Mouse (Mus musculus): ENCODE data around the gene Sergef. TPM values are rescaled to one million over a fixed set of nuclear protein-coding genes. Genes with fewer than 3 reads are reported as not detected.

The Sergef gene
- polyA plus RNA-seq, 2 experiments, result 3.3 to 5.5 TPM

- no peak for ATAC-seq (ENCODE audit: insufficient read depth)
- DNase-seq (ENCODE audit: low read depth in 3 of 3, low spot score in 3 of 3), result no peak
Observed at GRCm38 (mm10) chr7:46487354-46487753, 152.3 kb downstream of the Sergef start.

GRCm38 (mm10) chr7:46486761-46487160 is 152.8 kb downstream of the Sergef start:
- 68% methylated on average over 5 of the region's 5 CpGs for WGBS (ENCODE audit: insufficient replicate concordance)
- H3K36me3 ChIP-seq (replicated peaks; ENCODE audit: control insufficient read depth, insufficient read depth, low read depth), result no peaks in the 10 kb centered on the region
- H3K4me2 ChIP-seq (ENCODE audit: low read depth), result no peak overlapping the region
- no peaks in the 10 kb centered on the region for H3K9me3 ChIP-seq (ENCODE audit: control insufficient read depth, low read length)
- H3K4me3 ChIP-seq (ENCODE audit: insufficient read depth in 1 of 2, low read depth in 2 of 2, low read length in 2 of 2), result no peak overlapping the region
- DNase-seq (ENCODE audit: low read depth in 3 of 3, low spot score in 3 of 3) (no peak), ATAC-seq (ENCODE audit: insufficient read depth) (no peak)
- no peak overlapping the region for H3K9ac ChIP-seq (replicated peaks)
- H3K4me1 ChIP-seq (replicated peaks; ENCODE audit: control insufficient read depth in 2 of 2, insufficient read depth in 2 of 2, low read length in 1 of 2), result 0 out of 4 replicates have a peak, but pooled peaks cover 0 to 2% of the 10 kb centered on the region in 2 experiments
- no peak overlapping the region for H3K27ac ChIP-seq
- TF ChIP-seq CTCF (IDR thresholded peaks at IDR 0.05; ENCODE audit: low read depth), result no peak
- no peak for TF ChIP-seq EP300 (IDR thresholded peaks at IDR 0.05; ENCODE audit: low read depth)
- H3K27me3 ChIP-seq (ENCODE audit: control insufficient read depth, insufficient read depth, low read length), result no peaks in the 10 kb centered on the region

More at GRCm38 (mm10) chr7:46487354-46487753, 152.3 kb downstream of the Sergef start:
- Histone ChIP-seq H3K27ac (no peak overlapping the region), H3K4me2 (ENCODE audit: low read depth) (no peak overlapping the region), H3K4me3 (ENCODE audit: insufficient read depth in 1 of 2, low read depth in 2 of 2, low read length in 2 of 2) (no peak overlapping the region), H3K9me3 (ENCODE audit: control insufficient read depth, low read length) (no peaks in the 10 kb centered on the region), H3K9ac (replicated peaks) (no peak overlapping the region), H3K36me3 (replicated peaks; ENCODE audit: control insufficient read depth, insufficient read depth, low read depth) (no peaks in the 10 kb centered on the region), H3K4me1 (replicated peaks; ENCODE audit: control insufficient read depth in 2 of 2, insufficient read depth in 2 of 2, low read length in 1 of 2) (0 out of 4 replicates have a peak, but pooled peaks cover 0 to 2% of the 10 kb centered on the region in 2 experiments), H3K27me3 (ENCODE audit: control insufficient read depth, insufficient read depth, low read length) (no peaks in the 10 kb centered on the region)
- whole genome bisulfite sequencing (ENCODE audit: insufficient replicate concordance), result 56% methylated on average over 4 of the region's 4 CpGs
- no peak for TF ChIP-seq EP300 (IDR thresholded peaks at IDR 0.05; ENCODE audit: low read depth)
- TF ChIP-seq CTCF (IDR thresholded peaks at IDR 0.05; ENCODE audit: low read depth), result no peak

GRCm38 (mm10) chr7:46484223-46484622 is 155.4 kb downstream of the Sergef start:
- Histone ChIP-seq H3K9me3 (ENCODE audit: control insufficient read depth, low read length) (no peaks in the 10 kb centered on the region), H3K36me3 (replicated peaks; ENCODE audit: control insufficient read depth, insufficient read depth, low read depth) (no peaks in the 10 kb centered on the region), H3K27me3 (ENCODE audit: control insufficient read depth, insufficient read depth, low read length) (no peaks in the 10 kb centered on the region), H3K27ac (no peak overlapping the region), H3K9ac (replicated peaks) (no peak overlapping the region), H3K4me1 (replicated peaks; ENCODE audit: control insufficient read depth in 2 of 2, insufficient read depth in 2 of 2, low read length in 1 of 2) (0 out of 4 replicates have a peak, but pooled peaks cover 0 to 2% of the 10 kb centered on the region in 2 experiments), H3K4me3 (ENCODE audit: insufficient read depth in 1 of 2, low read depth in 2 of 2, low read length in 2 of 2) (no peak overlapping the region), H3K4me2 (ENCODE audit: low read depth) (no peak overlapping the region)
- 57% methylated on average over 6 of the region's 6 CpGs for WGBS (ENCODE audit: insufficient replicate concordance)
- TF ChIP-seq CTCF (IDR thresholded peaks at IDR 0.05; ENCODE audit: low read depth) (no peak), EP300 (IDR thresholded peaks at IDR 0.05; ENCODE audit: low read depth) (no peak)
- DNase-seq (ENCODE audit: low read depth in 3 of 3, low spot score in 3 of 3) (no peak), ATAC-seq (ENCODE audit: insufficient read depth) (no peak)

GRCm38 (mm10) chr7:46483050-46483449 is 156.6 kb downstream of the Sergef start:
- Histone ChIP-seq H3K9ac (replicated peaks) (no peak overlapping the region), H3K36me3 (replicated peaks; ENCODE audit: control insufficient read depth, insufficient read depth, low read depth) (no peaks in the 10 kb centered on the region), H3K9me3 (ENCODE audit: control insufficient read depth, low read length) (no peaks in the 10 kb centered on the region), H3K4me3 (ENCODE audit: insufficient read depth in 1 of 2, low read depth in 2 of 2, low read length in 2 of 2) (no peak overlapping the region), H3K4me2 (ENCODE audit: low read depth) (no peak overlapping the region), H3K27ac (no peak overlapping the region), H3K27me3 (ENCODE audit: control insufficient read depth, insufficient read depth, low read length) (no peaks in the 10 kb centered on the region), H3K4me1 (replicated peaks; ENCODE audit: control insufficient read depth in 2 of 2, insufficient read depth in 2 of 2, low read length in 1 of 2) (0 out of 4 replicates have a peak, but pooled peaks cover 0 to 2% of the 10 kb centered on the region in 2 experiments)
- no peak for TF ChIP-seq EP300 (IDR thresholded peaks at IDR 0.05; ENCODE audit: low read depth)
- DNase-seq (ENCODE audit: low read depth in 3 of 3, low spot score in 3 of 3) (no peak), ATAC-seq (ENCODE audit: insufficient read depth) (no peak)
- WGBS (ENCODE audit: insufficient replicate concordance), result 66% methylated on average over 10 of the region's 10 CpGs

GRCm38 (mm10) chr7:46482099-46482531 is 157.5 kb downstream of the Sergef start:
- H3K27ac ChIP-seq, result no peak overlapping the region
- H3K4me3 ChIP-seq (ENCODE audit: insufficient read depth in 1 of 2, low read depth in 2 of 2, low read length in 2 of 2), result no peak overlapping the region
- TF ChIP-seq EP300 (IDR thresholded peaks at IDR 0.05; ENCODE audit: low read depth) (no peak), CTCF (IDR thresholded peaks at IDR 0.05; ENCODE audit: low read depth) (no peak)
- H3K9me3 ChIP-seq (ENCODE audit: control insufficient read depth, low read length), result no peaks in the 10 kb centered on the region
- no peak for DNase-seq (ENCODE audit: low read depth in 3 of 3, low spot score in 3 of 3)
- 0 out of 4 replicates have a peak, but pooled peaks cover 0 to 2% of the 10 kb centered on the region in 2 experiments for H3K4me1 ChIP-seq (replicated peaks; ENCODE audit: control insufficient read depth in 2 of 2, insufficient read depth in 2 of 2, low read length in 1 of 2)
- H3K36me3 ChIP-seq (replicated peaks; ENCODE audit: control insufficient read depth, insufficient read depth, low read depth), result no peaks in the 10 kb centered on the region
- H3K4me2 ChIP-seq (ENCODE audit: low read depth), result no peak overlapping the region
- WGBS (ENCODE audit: insufficient replicate concordance), result 47% methylated on average over 2 of the region's 2 CpGs
- H3K9ac ChIP-seq (replicated peaks), result no peak overlapping the region
- ATAC-seq (ENCODE audit: insufficient read depth), result no peak
- H3K27me3 ChIP-seq (ENCODE audit: control insufficient read depth, insufficient read depth, low read length), result no peaks in the 10 kb centered on the region

Measured in liver, embryonic 14.5 days (tissue).